Mouse (Mus musculus): Measurements from ENCODE around the gene Zfp524. TPM values are rescaled to one million over a fixed set of nuclear protein-coding genes. Genes with fewer than 3 reads are reported as not detected.

The Zfp524 gene
- polyA plus RNA-seq, 2 experiments, result 8.9 to 9.5 TPM

DNA sequence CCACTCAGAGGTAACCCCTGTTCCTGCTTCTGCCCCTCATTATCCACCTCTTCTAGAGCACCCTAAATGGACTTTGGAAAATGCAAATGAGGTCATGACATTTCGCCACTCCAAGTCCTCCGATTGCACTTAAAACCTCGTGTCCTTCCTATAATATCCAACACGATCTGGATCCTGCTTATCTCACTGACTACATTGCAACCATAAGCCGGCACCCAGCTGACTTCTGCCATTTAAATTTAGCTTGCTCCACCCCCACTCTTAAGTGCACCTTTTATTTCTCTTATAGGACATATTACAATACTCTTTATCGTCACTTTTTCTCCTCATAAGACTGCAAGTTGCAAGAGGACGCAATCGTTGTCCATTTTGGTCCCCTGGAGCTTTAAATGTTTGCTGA is 23.3 kb downstream of the Zfp524 start:
- TF ChIP-seq EP300 (IDR thresholded peaks at IDR 0.05; ENCODE audit: low read depth) (no peak), CTCF (IDR thresholded peaks at IDR 0.05; ENCODE audit: low read depth) (no peak)
- 64% methylated on average over 8 of the region's 8 CpGs for WGBS (ENCODE audit: insufficient replicate concordance)
- DNase-seq (ENCODE audit: low read depth in 3 of 3, low spot score in 3 of 3), result no peak
- H3K4me3 ChIP-seq (ENCODE audit: insufficient read depth in 1 of 2, low read depth in 2 of 2, low read length in 2 of 2), result peak overlapping the region in 1 of 2 experiments; percentile 85; a peak in 1 of 4 replicates
- H3K4me1 ChIP-seq (replicated peaks; ENCODE audit: control insufficient read depth in 2 of 2, insufficient read depth in 2 of 2, low read length in 1 of 2), result peaks cover 9 to 17% of the 10 kb centered on the region in 2 experiments
- no peaks in the 10 kb centered on the region for H3K27me3 ChIP-seq (ENCODE audit: control insufficient read depth, insufficient read depth, low read length)
- no peaks in the 10 kb centered on the region for H3K9me3 ChIP-seq (ENCODE audit: control insufficient read depth, low read length)
- peak overlapping the region; percentile 57 for H3K4me2 ChIP-seq (ENCODE audit: low read depth)
- H3K36me3 ChIP-seq (replicated peaks; ENCODE audit: control insufficient read depth, insufficient read depth, low read depth), result no peaks in the 10 kb centered on the region
- no peak for ATAC-seq (ENCODE audit: insufficient read depth)
- H3K27ac ChIP-seq, result peak overlapping the region; percentile 84
- H3K9ac ChIP-seq (replicated peaks), result no peak overlapping the region

DNA sequence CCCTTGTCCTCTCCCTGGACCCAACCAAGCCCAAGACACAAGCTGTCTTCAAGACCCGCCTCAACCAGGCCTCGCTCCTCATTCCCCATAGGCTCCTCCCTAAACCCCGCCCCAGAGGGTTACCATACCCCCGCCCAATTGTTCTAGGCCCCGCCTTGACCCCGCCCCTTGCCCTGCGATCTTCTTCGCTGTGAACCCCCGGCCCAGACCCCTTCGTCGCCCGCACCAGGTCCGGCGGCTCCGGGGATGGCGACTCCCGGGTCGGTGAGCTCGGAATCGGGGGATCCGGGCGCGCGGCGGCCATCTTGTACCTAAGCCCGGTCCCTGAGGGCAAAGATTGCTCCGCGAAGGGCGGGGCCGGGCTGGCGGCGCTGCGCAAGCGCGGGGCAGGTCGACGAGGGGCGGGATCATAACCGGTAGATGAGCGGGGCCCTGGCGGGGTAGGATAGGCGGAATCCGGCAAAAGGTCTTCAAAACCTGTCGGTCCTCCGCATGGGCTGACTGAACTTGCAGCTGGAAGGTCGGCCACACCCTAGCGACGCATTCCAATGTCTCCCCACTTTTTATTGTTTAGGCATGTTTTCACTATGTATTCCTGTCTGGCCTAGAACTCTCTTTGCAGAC is 24.0 kb downstream of the Zfp524 start, which contains the start of gene Zfp784:
Zfp784 (minus strand) TSS at position 338 of the 624 bp plus-strand sequence.
- ATAC-seq (ENCODE audit: insufficient read depth), result peak; percentile 99
- peak; percentile 80 to 85 (median 84) for DNase-seq (ENCODE audit: low read depth in 3 of 3, low spot score in 3 of 3)
- peaks cover 9 to 17% of the 10 kb centered on the region in 2 experiments for H3K4me1 ChIP-seq (replicated peaks; ENCODE audit: control insufficient read depth in 2 of 2, insufficient read depth in 2 of 2, low read length in 1 of 2)
- H3K9ac ChIP-seq (replicated peaks), result peak within 1 kb of the TSS; percentile 86
- H3K4me2 ChIP-seq (ENCODE audit: low read depth), result peak within 1 kb of the TSS; percentile 57
- H3K27ac ChIP-seq, result peak within 1 kb of the TSS; percentile 84
- no peaks in the 10 kb centered on the region for H3K36me3 ChIP-seq (replicated peaks; ENCODE audit: control insufficient read depth, insufficient read depth, low read depth)
- no peaks in the 10 kb centered on the region for H3K27me3 ChIP-seq (ENCODE audit: control insufficient read depth, insufficient read depth, low read length)
- peak within 1 kb of the TSS; percentile 82 to 85 for H3K4me3 ChIP-seq (ENCODE audit: insufficient read depth in 1 of 2, low read depth in 2 of 2, low read length in 2 of 2)
- WGBS (ENCODE audit: insufficient replicate concordance), result under 1% methylated on average over 48 of the region's 48 CpGs
- H3K9me3 ChIP-seq (ENCODE audit: control insufficient read depth, low read length), result no peaks in the 10 kb centered on the region
- TF ChIP-seq EP300 (IDR thresholded peaks at IDR 0.05; ENCODE audit: low read depth) (no peak), CTCF (IDR thresholded peaks at IDR 0.05; ENCODE audit: low read depth) (no peak)

- WGBS (ENCODE audit: insufficient replicate concordance), result 26% methylated on average over 5 of the region's 5 CpGs
- DNase-seq (ENCODE audit: low read depth in 3 of 3, low spot score in 3 of 3) (peak in 1 of 3 experiments; percentile 31), ATAC-seq (ENCODE audit: insufficient read depth) (no peak)
- no peaks in the 10 kb centered on the region for H3K9me3 ChIP-seq (ENCODE audit: control insufficient read depth, low read length)
- no peak for TF ChIP-seq EP300 (IDR thresholded peaks at IDR 0.05; ENCODE audit: low read depth)
- TF ChIP-seq CTCF (IDR thresholded peaks at IDR 0.05; ENCODE audit: low read depth), result no peak
- peaks cover 9 to 17% of the 10 kb centered on the region in 2 experiments for H3K4me1 ChIP-seq (replicated peaks; ENCODE audit: control insufficient read depth in 2 of 2, insufficient read depth in 2 of 2, low read length in 1 of 2)
- peak overlapping the region; percentile 82 to 85 for H3K4me3 ChIP-seq (ENCODE audit: insufficient read depth in 1 of 2, low read depth in 2 of 2, low read length in 2 of 2)
- H3K36me3 ChIP-seq (replicated peaks; ENCODE audit: control insufficient read depth, insufficient read depth, low read depth), result no peaks in the 10 kb centered on the region
- H3K27ac ChIP-seq, result peak overlapping the region; percentile 84
- peak overlapping the region; percentile 86 for H3K9ac ChIP-seq (replicated peaks)
- no peaks in the 10 kb centered on the region for H3K27me3 ChIP-seq (ENCODE audit: control insufficient read depth, insufficient read depth, low read length)
- peak overlapping the region; percentile 57 for H3K4me2 ChIP-seq (ENCODE audit: low read depth)
Measured at GRCm38 (mm10) chr7:5038940-5039339, 24.7 kb downstream of the Zfp524 start.

- Histone ChIP-seq H3K27ac (no peak overlapping the region), H3K36me3 (replicated peaks; ENCODE audit: control insufficient read depth, insufficient read depth, low read depth) (no peaks in the 10 kb centered on the region), H3K4me2 (ENCODE audit: low read depth) (no peak overlapping the region), H3K4me3 (ENCODE audit: insufficient read depth in 1 of 2, low read depth in 2 of 2, low read length in 2 of 2) (no peak overlapping the region), H3K9me3 (ENCODE audit: control insufficient read depth, low read length) (no peaks in the 10 kb centered on the region), H3K9ac (replicated peaks) (no peak overlapping the region), H3K27me3 (ENCODE audit: control insufficient read depth, insufficient read depth, low read length) (peaks cover 6% of the 10 kb centered on the region), H3K4me1 (replicated peaks; ENCODE audit: control insufficient read depth in 2 of 2, insufficient read depth in 2 of 2, low read length in 1 of 2) (peaks cover 0 to 2% of the 10 kb centered on the region in 2 experiments; a peak in 1 of 4 replicates)
- 11% methylated on average over 2 of the region's 2 CpGs for WGBS (ENCODE audit: insufficient replicate concordance)
- no peak for TF ChIP-seq EP300 (IDR thresholded peaks at IDR 0.05; ENCODE audit: low read depth)
- no peak for TF ChIP-seq CTCF (IDR thresholded peaks at IDR 0.05; ENCODE audit: low read depth)
- DNase-seq (ENCODE audit: low read depth in 3 of 3, low spot score in 3 of 3), result no peak
- no peak for ATAC-seq (ENCODE audit: insufficient read depth)
Measured at GRCm38 (mm10) chr7:5044981-5045380, 30.8 kb downstream of the Zfp524 start.

- TF ChIP-seq EP300 (IDR thresholded peaks at IDR 0.05; ENCODE audit: low read depth), result no peak
- TF ChIP-seq CTCF (IDR thresholded peaks at IDR 0.05; ENCODE audit: low read depth), result 0 out of 2 replicates have a peak, but pooled peaks have one; percentile 4
- Histone ChIP-seq H3K36me3 (replicated peaks; ENCODE audit: control insufficient read depth, insufficient read depth, low read depth) (no peaks in the 10 kb centered on the region), H3K27me3 (ENCODE audit: control insufficient read depth, insufficient read depth, low read length) (peaks cover 18% of the 10 kb centered on the region), H3K4me3 (ENCODE audit: insufficient read depth in 1 of 2, low read depth in 2 of 2, low read length in 2 of 2) (no peak overlapping the region), H3K27ac (no peak overlapping the region), H3K4me2 (ENCODE audit: low read depth) (no peak overlapping the region), H3K4me1 (replicated peaks; ENCODE audit: control insufficient read depth in 2 of 2, insufficient read depth in 2 of 2, low read length in 1 of 2) (peaks cover 0 to 4% of the 10 kb centered on the region in 2 experiments; a peak in 2 of 4 replicates), H3K9me3 (ENCODE audit: control insufficient read depth, low read length) (no peaks in the 10 kb centered on the region), H3K9ac (replicated peaks) (no peak overlapping the region; the same call in 1 of the 2 replicates)
- WGBS (ENCODE audit: insufficient replicate concordance), result 63% methylated on average over 2 of the region's 2 CpGs
- DNase-seq (ENCODE audit: low read depth in 3 of 3, low spot score in 3 of 3) (no peak), ATAC-seq (ENCODE audit: insufficient read depth) (no peak)
Measured at GRCm38 (mm10) chr7:5046112-5046511, 31.9 kb downstream of the Zfp524 start.

Data from liver, embryonic 14.5 days (tissue).